Mouse (Mus musculus) CD4-positive helper T cell, adult 2 months (primary cell): Measurements from ENCODE around the gene Cdkn1c.

ENCODE experiments used
- DNase-seq: peaks from one replicate; pipeline ENCODE4 v3.0.0-alpha.2; 2012; ENCODE audit warnings: low read depth, missing footprints, low spot score

Gene Cdkn1c

DNA sequence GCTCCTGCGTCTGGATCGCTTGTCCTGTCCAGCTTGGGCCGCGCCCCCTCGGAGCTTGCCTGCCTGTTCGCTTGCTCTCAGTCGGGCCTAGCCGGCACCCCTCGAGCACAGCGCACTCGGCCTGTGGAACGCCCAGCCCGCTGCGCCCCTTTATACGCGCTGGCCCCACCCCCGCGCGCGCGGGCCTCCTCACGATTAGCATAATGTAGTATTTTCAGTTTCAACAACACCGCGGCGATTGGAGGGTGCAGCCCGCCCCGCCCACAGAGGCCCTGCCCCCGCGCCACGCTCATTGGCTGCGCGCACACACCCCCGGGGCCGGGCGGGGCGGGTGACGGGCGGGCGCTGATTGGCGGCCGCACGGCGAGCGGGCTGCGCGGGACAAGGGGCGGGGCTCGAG, at the start of gene Cdkn1c:
Cdkn1c (minus strand) TSS at position 177 of the 400 bp plus-strand sequence.
- peak; percentile 93 for DNase-seq

GRCm38 (mm10) chr7:143509566-143509965, 48.7 kb upstream of the Cdkn1c start:
- no peak for DNase-seq

- peak; percentile 64 for DNase-seq
Observed at GRCm38 (mm10) chr7:143506675-143507074, 45.8 kb upstream of the Cdkn1c start.

GRCm38 (mm10) chr7:143506271-143506670, 45.4 kb upstream of the Cdkn1c start:
- DNase-seq, result no peak

- peak; percentile 72 for DNase-seq
Observed at GRCm38 (mm10) chr7:143505823-143506222, 45.0 kb upstream of the Cdkn1c start.

DNA sequence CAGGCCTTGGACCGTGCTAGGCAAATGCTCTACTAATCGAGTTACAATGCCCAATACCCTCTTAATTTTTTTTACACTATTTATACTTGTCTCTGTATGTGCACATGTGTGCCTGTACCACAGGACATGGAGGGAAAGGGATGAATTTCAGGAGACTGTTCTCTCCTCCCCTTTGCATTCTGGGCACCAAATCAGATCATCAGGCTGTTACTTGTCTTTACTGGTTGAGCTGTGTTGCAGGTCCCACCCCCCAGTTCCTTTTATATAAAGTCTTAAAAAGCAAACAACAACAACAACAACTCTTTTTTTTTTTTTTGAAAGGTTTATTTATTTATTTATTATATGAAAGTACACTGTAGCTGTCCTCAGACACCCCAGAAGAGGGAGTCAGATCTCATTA, 44.6 kb upstream of the Cdkn1c start:
- DNase-seq, result no peak

DNA sequence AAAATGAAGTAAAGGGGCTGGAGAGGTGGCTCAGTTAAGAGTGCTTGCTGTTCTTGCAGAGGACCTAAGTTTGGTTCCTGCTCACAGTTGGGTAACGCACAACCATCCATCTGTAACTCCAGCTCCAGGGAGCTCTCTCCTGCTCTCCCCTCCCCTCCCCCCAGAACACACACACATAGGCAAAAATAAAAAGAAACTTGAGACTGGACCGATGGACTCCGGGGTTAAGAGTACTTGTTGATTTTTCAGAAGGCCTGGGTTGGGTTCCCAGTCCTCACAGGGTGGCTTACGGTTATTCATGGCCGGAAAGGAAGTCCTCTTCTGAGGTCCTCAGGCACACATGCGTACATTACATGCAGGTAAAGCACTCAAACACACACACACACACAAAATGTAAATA, 43.1 kb upstream of the Cdkn1c start:
- DNase-seq, result no peak

DNA sequence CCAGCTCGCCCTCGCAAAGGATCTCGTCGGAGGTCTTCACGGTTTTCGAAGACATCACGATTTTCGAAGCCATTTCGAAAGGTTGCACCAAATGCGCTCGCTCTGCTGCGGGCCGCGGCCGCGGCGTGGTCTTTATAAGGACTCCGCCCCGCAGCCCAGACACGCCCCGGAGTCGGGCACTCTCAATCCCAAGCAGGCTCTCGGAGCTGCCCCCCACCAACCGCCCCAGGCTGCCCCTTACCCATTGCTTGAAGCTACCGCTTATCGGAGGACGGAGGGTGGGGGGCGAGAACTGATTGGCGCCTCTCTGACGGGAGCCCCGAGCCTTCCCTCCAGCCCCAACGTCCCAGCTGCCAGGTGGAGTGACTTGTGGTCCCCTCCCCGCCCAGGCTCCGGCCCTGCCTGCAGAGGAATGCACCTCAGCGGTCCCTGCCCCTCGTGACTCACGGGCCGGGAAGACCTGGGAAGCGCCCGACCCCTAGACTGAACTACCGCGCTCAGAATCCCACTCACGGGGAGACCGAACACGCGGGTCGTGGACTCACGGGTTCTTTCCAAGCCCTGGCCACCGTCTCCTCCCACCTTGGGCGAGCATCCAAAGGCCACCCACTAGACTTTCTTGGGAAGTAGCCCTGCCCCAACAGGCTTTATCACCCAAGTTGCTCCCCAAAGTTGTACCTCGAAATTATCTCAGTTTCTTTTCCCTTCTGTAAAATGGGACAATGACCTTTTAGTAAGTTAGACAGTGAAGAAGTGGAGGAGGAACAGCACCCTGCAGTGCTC, 41.8 kb upstream of the Cdkn1c start, which contains the start of gene Phlda2:
Phlda2 (minus strand) TSS at position 733 of the 783 bp plus-strand sequence.
- no peak for DNase-seq

DNA sequence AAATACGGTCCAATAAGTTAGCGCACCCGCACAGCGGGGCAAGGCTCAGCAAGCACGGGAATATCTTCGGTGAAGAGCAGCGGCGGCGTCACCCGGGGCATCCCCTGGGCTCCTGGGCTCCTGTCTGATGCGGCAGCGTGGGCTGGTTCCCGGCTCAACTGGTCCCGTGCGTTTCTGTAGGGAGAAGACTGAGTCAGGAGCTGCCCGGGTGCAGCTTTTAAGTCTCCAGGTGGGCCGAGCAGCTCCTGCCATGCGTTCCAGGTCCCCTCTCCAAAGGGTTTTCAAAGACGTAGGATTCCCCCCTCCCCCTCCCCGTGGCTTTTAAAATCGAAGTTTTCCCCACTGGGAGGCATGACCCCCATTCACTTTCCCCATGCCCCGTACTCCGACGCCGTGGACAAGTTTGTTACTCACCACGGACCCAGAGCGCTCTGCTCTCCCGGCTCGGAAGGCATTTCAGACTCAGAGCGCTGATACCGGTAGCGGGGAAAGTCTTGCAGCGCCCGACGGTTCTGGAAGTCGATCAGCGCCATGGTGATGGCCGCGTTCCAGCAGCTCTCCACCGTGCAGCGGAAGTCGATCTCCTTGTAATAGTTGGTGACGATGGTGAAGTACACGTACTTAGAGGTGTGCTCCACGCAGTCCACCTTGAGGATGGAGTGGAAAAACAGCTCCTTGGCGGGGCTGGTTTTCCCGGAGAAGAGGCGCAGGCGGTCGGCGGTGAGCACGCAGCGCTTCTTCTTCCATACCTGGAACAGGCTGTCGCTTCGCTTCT, 41.0 kb upstream of the Cdkn1c start:
- peak; percentile 63 for DNase-seq

- DNase-seq, result no peak
Observed at GRCm38 (mm10) chr7:143500912-143501311, 40.1 kb upstream of the Cdkn1c start.

- DNase-seq, result no peak
Observed at GRCm38 (mm10) chr7:143498584-143498983, 37.7 kb upstream of the Cdkn1c start.

- no peak for DNase-seq
Observed at GRCm38 (mm10) chr7:143495104-143495961, 34.5 kb upstream of the Cdkn1c start.

GRCm38 (mm10) chr7:143493616-143494126, 32.8 kb upstream of the Cdkn1c start:
- DNase-seq, result no peak

DNA sequence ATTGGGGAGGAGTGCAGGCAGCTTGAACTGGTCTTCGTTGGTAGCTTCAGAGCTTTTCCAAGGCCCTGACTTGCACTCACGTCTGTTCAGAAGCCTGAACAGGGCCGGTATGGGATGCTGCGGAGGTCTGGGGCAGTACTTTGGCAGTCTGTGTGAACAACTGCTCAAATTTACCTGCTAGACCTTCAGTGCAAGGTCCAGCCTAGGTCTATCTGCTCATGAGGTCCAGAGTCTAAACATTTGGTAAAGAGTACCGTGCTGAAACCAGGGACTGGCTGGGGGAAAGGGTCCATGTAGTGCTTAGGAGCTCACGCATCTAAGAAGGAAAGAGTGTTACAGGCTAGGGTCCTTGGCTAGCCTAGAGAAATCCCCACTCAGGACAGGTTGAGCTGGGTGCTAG, 28.9 kb upstream of the Cdkn1c start:
- DNase-seq, result no peak

DNA sequence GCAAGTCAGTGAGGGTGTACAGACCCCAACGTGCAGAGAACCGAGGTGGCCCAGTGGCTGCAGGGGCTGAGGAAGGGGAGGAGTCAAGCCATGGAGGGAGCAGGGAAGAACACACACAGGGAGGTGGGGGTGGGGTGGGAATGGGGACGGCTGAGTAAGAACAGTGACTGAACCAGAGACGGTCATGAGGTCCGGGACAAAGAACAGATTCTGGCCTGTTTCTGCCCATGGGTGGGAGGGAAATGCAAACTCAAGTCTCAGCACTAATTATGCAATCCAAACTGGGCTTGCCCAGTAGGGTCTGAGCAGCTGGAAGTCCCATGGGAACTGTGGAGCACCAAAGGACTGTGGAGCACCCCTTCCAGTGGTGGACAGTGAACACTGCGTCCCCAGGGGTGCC, 21.7 kb upstream of the Cdkn1c start:
- no peak for DNase-seq

DNA sequence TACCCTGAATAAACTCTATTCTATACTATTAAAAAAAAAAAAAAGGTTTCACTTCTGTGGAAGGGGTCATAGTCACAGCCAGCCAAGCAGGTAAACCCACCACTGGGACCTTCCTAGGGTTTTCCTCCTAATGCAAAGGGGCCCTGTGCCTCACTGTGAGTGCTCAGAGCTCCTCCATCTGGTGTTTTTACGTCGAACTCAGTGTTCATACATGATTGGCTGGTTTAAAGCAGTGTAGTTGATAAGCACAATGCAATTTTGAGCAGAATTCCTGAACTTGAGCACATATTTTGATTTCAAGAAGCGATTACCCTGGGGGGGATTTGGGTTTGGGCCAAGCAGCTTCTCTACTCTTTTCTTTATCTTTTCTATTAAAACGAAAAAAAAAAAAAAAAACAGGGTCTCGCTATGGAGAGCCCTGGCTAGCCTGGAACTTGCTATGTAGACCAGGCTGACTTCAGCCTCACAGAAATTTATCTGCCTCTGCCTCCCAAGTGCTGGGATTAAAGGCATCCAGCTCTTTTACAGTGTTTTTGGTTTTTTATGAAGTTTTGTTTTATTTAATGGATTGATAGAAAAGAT, 21.0 kb upstream of the Cdkn1c start:
- no peak for DNase-seq

- DNase-seq, result peak; percentile 56
Observed at GRCm38 (mm10) chr7:143480498-143480897, 19.6 kb upstream of the Cdkn1c start.

DNA sequence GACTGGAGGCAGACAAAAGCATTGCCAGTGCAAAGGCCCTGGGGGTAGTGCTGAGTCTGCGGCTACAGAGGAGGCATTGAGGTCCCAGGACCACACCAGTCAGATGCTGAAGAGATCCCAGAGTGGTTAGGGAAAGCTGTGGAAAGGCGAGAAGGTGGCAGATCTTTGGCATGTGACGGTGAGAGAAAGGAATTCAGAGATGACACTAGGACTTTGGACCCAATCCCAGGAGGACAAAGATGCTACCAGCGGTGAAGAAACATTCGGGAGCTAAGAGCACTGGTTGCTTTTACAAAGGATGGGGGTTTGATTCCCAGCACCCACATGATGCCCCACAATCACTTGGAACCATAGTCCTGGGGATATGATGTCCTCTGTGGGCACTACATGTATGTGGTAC, 16.9 kb upstream of the Cdkn1c start:
- DNase-seq, result no peak

GRCm38 (mm10) chr7:143476702-143477335, 16.0 kb upstream of the Cdkn1c start:
- DNase-seq, result no peak

DNA sequence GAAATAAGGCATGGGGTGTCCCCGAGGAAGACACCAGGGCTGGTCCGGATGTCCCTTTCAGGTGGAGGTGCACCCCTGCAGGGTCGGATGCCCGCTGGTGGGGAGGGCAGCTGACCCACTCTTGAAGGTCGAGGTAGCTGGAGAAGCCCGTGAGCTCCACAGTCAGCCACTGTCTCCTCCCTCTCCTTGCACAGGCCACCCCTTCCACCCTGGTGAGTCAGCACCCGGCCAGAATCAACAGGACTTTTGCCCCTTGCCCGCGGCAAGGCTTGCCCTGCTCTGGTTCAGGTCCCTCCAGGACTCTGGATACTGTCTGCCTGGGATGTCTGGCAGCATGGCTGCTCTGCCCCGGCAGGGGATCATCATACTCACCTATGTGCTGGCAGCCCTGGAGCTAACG, 15.0 kb upstream of the Cdkn1c start:
- no peak for DNase-seq

DNA sequence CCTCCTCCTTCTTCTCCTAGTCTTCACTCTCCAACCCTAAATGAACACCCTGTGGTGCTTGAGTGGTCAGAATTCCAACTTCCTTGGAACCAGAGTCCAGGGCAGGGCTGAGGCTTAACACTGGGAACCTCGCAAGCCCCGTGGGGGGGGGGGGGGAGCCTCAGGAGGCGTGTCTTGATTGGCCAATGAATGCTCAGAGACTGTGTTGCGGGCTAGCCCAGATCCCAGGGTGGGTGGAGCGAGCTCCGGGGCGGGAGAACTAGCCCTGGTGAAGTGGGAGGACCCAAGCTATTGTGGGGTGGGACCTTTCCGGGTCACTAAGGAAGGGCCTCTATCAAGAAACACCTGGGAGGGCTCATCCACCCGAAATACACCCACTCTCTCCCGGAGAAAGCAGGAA, 14.0 kb upstream of the Cdkn1c start:
- DNase-seq, result no peak
